Mouse (Mus musculus) stomach, embryonic 16.5 days (tissue): ENCODE data around the gene Fam221b. TPM values are rescaled to one million over a fixed set of nuclear protein-coding genes. Genes with fewer than 3 reads are reported as not detected.
A peak's percentile ranks its signal among the peaks of the same experiment; 100 is the strongest.

Experiments used
- ATAC-seq: fragments of 200-750 bp; cut with Nextera tagmentation; 2 replicates; pipeline ENCODE4 v1.8.0; 2017; ENCODE audit warnings: moderate number of reproducible peaks, moderate TSS enrichment; ENCODE audit not compliant: insufficient read depth, low FRiP score
- H3K27ac ChIP-seq: fragments of 300-500 bp; sonication (generic); 2 replicates; pipeline ENCODE4 v1.5.1; 2014; ENCODE audit warnings: low read length
- H3K27me3 ChIP-seq: fragments of 300-500 bp; sonication (generic); 2 replicates; pipeline ENCODE4 v1.6.1; 2014; ENCODE audit warnings: low read length, control low read depth, mixed read lengths; ENCODE audit not compliant: control insufficient read depth, insufficient read depth
- H3K36me3 ChIP-seq: fragments of 300-500 bp; sonication (generic); 2 replicates; pipeline ENCODE4 v1.6.1; 2014; ENCODE audit warnings: low read length; ENCODE audit not compliant: control insufficient read depth, insufficient read depth
- H3K4me1 ChIP-seq: fragments of 300-500 bp; sonication (generic); 2 replicates; pipeline ENCODE4 v1.6.1; 2014; ENCODE audit warnings: low read length, control low read depth, mixed read lengths; ENCODE audit not compliant: control insufficient read depth, insufficient read depth
- H3K4me2 ChIP-seq: fragments of 300-500 bp; sonication (generic); 2 replicates; pipeline ENCODE4 v1.6.1; 2014; ENCODE audit warnings: low read depth, low read length, mixed read lengths
- H3K4me3 ChIP-seq: fragments of 300-500 bp; sonication (generic); replicated peaks from 2 replicates; pipeline ENCODE4 v1.5.1; 2014; ENCODE audit warnings: mild to moderate bottlenecking, low read length
- H3K9ac ChIP-seq: fragments of 300-500 bp; sonication (generic); 2 replicates; pipeline ENCODE4 v1.6.1; 2014; ENCODE audit warnings: low read length
- H3K9me3 ChIP-seq: fragments of 300-500 bp; sonication (generic); replicated peaks from 2 replicates; pipeline ENCODE4 v1.6.1; 2016; ENCODE audit warnings: low read length, control low read depth; ENCODE audit not compliant: control insufficient read depth
- WGBS: fragments of 180-500 bp; shearing (Covaris S2); extraction: QIAGEN DNeasy Blood & Tissue Kit; methylation state at CpG from one replicate; pipeline ENCODE4 v1.1.7; 2014; 5-methylcytosine and 5-hydroxymethylcytosine counted together
- polyA plus RNA-seq: library from polyadenylated mRNA; unstranded; fragments of >200 nt; fragmentation: Nextera tagmentation; extraction: Ambion mirVana; gene quantifications from 2 replicates; pipeline ENCODE4 v1.2.1, GENCODE M21; 2015

Fam221b gene
- polyA plus RNA-seq, 1 experiment from 2014 or later: 2.6 TPM

DNA sequence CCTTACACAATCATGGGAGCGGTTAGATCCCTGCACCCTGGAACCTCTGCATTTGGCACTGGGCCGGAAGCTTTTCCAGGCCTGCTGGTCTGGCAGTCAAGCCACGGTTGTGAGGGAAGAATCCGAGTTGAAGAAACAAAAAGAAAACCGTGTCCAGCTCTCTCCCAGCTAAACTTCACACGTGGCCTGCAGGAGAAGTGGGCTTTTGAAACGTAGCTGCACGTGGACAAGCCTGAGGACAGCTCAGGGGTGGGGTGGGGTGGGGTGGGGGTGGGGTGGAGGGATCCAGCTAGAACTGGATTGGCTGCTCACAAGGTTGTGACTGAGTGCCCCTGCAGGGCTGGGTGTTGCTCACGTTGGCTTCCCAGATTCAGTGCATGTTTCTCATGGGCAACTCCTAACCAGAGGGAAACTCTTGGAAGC is 26.3 kb upstream of the Fam221b start:
- 20% methylated on average over 9 of the region's 9 CpGs for WGBS
- no peak overlapping the region for H3K4me3 ChIP-seq
- 0 out of 2 replicates have a peak overlapping the region, but pooled peaks have one; percentile 19 for H3K27ac ChIP-seq

DNA sequence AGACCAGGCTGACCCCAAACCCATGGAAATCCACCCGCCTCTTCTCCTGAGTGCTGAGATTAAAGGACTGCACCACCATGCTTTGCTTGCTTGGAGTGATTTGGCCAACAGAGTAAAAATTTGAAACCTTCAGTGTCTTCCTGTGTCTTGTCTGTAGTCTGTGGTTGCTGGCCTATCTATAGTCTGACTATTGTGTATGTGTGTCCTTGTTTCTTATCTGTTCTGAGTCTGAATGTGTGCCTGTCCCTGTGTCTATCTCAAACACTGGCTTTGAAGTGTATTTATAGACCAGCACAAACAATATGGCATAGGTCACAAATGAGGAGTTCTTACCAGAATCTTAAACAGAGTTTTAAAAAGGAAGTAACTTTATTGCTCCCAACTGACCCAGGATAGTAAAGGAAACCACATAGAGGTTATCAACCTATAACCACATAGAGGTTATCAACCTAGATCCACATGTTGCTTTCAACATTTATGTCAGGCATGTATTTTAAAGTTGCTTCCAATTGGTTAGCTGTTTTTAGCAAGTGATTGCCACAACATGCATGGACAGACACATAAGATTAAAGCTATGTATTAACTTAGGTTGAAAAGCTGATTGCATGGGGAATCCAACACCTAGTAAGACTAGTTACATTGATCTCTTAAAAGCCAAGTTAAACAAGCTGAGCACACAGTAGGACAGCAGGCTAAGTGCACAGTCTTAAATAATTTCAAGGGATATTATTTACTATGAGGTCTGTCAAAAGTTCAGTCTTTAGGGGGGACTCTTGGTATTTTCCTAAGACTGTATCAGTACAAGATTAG is 25.7 kb upstream of the Fam221b start:
- Histone ChIP-seq H3K36me3 (no peaks in the 10 kb centered on the region), H3K4me1 (peaks cover 3% of the 10 kb centered on the region; the same call in 1 of the 2 replicates), H3K27me3 (no peaks in the 10 kb centered on the region), H3K4me2 (no peak overlapping the region), H3K9me3 (no peaks in the 10 kb centered on the region), H3K9ac (no peak overlapping the region), H3K4me3 (no peak overlapping the region), H3K27ac (0 out of 2 replicates have a peak overlapping the region, but pooled peaks have one; percentile 19)
- 88% methylated on average over 1 of the region's 1 CpGs for WGBS
- ATAC-seq: no peak

More for the DNA sequence above, 26.3 kb upstream of the Fam221b start:
- H3K9ac ChIP-seq: no peak overlapping the region
- peak; percentile 70; the same call in 1 of the 2 replicates for ATAC-seq
- peaks cover 3% of the 10 kb centered on the region; the same call in 1 of the 2 replicates for H3K4me1 ChIP-seq
- no peak overlapping the region; the same call in 1 of the 2 replicates for H3K4me2 ChIP-seq
- no peaks in the 10 kb centered on the region for H3K27me3 ChIP-seq
- no peaks in the 10 kb centered on the region for H3K9me3 ChIP-seq
- no peaks in the 10 kb centered on the region for H3K36me3 ChIP-seq

DNA sequence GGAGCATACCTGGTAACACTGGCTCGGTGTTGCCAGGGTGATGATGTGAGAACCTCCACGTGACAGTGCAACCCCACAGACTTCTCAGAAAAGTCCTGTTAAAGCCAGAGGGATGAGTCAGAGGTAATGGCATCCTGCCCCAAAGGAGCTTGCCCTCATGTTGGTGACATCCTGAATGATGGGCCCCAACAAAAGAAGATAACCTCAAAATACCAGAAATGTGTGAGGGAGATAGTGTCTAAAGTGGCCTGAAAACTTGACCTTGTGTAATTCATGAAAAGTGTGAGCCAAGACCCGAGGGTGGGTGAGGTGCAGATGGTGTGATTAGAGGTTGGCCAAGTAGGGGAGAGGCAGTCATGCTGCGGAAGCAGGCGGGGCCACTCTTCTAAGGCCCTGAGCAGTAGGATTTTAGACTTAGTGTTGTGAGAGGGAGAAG is 24.9 kb upstream of the Fam221b start:
- no peaks in the 10 kb centered on the region for H3K36me3 ChIP-seq
- peaks cover 3% of the 10 kb centered on the region; the same call in 1 of the 2 replicates for H3K4me1 ChIP-seq
- H3K27ac ChIP-seq: no peak overlapping the region
- H3K4me2 ChIP-seq: no peak overlapping the region
- H3K4me3 ChIP-seq: no peak overlapping the region
- 56% methylated on average over 5 of the region's 5 CpGs for WGBS
- no peaks in the 10 kb centered on the region for H3K27me3 ChIP-seq
- no peak; the same call in 1 of the 2 replicates for ATAC-seq
- H3K9ac ChIP-seq: no peak overlapping the region
- H3K9me3 ChIP-seq: no peaks in the 10 kb centered on the region

DNA sequence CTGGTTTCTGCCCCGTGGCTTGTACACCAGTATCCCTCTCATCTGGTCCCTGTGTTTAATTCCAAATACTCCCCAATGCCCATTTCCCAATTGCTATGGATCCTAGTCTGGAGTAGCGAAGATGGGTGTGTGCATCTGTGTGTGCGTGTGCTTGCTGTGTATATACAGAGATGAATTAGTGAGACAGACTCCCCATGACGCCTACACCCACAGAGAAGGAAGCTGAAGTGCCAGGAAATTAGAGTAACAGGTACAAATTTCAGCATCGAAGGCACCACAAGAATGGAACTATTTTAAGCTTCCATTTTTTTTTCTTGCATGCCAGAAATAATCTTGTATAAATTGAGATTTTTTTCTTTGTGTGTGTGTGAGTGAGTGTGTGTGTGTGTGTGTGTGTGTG is 22.1 kb upstream of the Fam221b start:
- 69% methylated on average over 5 of the region's 5 CpGs for WGBS
- no peak overlapping the region for H3K4me3 ChIP-seq
- H3K27me3 ChIP-seq: no peaks in the 10 kb centered on the region
- no peak overlapping the region for H3K9ac ChIP-seq
- no peaks in the 10 kb centered on the region for H3K36me3 ChIP-seq
- H3K4me2 ChIP-seq: no peak overlapping the region
- no peak for ATAC-seq
- no peaks in the 10 kb centered on the region for H3K9me3 ChIP-seq
- peaks cover 3% of the 10 kb centered on the region; the same call in 1 of the 2 replicates for H3K4me1 ChIP-seq
- no peak overlapping the region for H3K27ac ChIP-seq

DNA sequence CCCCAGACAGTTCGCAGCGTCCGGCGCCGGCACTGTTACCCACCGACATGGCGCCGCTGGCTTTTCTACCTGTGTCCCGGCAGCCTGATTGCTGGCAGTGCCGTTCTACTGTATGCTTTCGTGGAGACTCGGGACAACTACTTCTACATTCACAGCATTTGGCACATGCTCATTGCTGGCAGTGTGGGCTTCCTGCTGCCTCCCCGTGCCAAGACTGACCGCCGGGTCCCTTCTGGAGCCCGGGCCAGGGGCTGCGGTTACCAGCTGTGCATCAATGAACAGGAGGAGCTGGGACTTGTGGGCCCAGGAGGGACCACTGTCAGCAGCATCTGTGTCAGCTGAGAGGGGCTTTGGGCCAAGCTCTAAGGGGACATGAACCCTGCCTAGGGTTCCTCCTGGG is 21.1 kb upstream of the Fam221b start:
- WGBS: 95% methylated on average over 17 of the region's 17 CpGs

DNA sequence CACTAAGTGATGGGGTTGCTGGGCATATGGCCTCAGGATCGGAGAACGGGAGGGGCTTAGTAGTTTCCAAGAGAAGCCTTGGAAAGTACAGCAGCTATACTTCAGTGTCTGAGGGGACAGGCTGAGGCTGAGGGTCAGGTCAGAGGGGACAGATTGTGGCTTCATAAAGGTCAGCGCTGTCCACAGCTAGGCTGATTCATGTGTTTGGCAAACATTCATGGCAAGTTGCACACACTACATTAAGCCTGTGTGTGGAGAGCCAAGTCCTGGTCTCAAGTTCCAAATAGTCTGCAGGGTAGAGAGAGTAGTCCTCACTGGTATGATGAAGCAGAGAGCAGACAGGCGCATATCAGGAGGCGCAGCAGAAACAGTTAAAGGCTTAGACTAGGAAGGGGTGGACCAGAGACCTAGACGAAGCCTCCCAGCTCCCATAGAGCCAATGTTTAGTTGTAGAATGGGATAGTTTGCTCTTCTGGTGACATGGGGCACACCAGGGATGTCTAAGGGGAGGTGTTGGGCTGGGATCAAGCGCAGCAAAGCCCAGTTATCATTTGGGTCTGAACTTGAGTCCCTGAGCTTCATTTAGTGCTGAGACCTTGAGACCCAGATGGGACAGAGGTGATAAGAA is 10.6 kb upstream of the Fam221b start:
- Histone ChIP-seq H3K27me3 (no peaks in the 10 kb centered on the region), H3K27ac (no peak overlapping the region), H3K4me1 (no peaks in the 10 kb centered on the region), H3K36me3 (no peaks in the 10 kb centered on the region), H3K9ac (no peak overlapping the region), H3K4me2 (no peak overlapping the region), H3K4me3 (no peak overlapping the region), H3K9me3 (no peaks in the 10 kb centered on the region)
- ATAC-seq: no peak
- WGBS: 79% methylated on average over 7 of the region's 7 CpGs

More for the DNA sequence above, 21.1 kb upstream of the Fam221b start:
- no peak overlapping the region for H3K9ac ChIP-seq
- ATAC-seq: no peak
- no peak overlapping the region for H3K4me3 ChIP-seq
- H3K27ac ChIP-seq: no peak overlapping the region
- H3K27me3 ChIP-seq: no peaks in the 10 kb centered on the region
- H3K4me1 ChIP-seq: no peaks in the 10 kb centered on the region
- H3K36me3 ChIP-seq: no peaks in the 10 kb centered on the region
- no peak overlapping the region for H3K4me2 ChIP-seq
- H3K9me3 ChIP-seq: no peaks in the 10 kb centered on the region

DNA sequence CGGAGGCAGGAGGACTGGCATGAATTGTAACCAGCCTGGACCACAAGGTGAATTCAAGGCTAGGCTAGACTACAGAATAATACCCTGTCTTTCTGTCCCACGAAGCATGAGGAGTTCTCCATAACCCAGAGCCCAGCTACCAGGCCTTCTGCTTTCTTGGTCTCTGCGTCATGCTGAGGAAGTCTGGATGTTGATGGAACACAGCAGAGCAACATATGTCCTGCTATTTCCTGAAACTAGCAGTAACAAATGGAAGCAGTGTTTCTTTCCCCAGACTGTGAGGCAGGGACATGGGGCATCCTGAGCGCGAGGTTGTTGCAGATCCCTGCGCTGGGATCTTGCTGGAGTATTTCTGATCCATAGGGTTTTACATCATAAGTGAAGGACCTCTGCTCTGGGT is 9.6 kb upstream of the Fam221b start:
- Histone ChIP-seq H3K4me1 (no peaks in the 10 kb centered on the region), H3K4me2 (no peak overlapping the region), H3K27me3 (no peaks in the 10 kb centered on the region), H3K9me3 (no peaks in the 10 kb centered on the region), H3K27ac (no peak overlapping the region), H3K9ac (no peak overlapping the region), H3K36me3 (no peaks in the 10 kb centered on the region), H3K4me3 (no peak overlapping the region)
- no peak for ATAC-seq
- 85% methylated on average over 6 of the region's 6 CpGs for WGBS

DNA sequence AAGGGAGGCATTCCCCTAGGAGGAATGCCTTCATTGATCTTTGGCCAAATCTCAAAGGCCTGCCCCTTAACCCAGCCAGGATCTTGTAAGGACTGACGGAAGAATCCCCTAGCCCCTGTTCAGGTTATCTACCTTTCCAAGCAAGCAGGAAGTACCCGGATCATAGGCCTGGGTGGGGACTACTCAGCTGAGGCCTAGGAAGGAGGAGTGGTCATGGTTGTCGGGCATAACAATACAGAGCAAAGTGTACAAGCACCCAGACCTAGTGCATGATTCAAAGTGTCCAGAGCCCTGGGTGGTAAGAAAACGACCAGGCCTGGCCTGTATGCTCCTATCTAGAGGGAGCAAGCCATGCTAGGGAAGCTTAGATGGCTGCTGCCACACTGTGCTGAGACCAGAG is 6.7 kb upstream of the Fam221b start:
- Histone ChIP-seq H3K27ac (no peak overlapping the region), H3K36me3 (no peaks in the 10 kb centered on the region), H3K9ac (no peak overlapping the region), H3K4me1 (peaks cover 2% of the 10 kb centered on the region; the same call in 1 of the 2 replicates), H3K27me3 (no peaks in the 10 kb centered on the region), H3K4me3 (no peak overlapping the region), H3K9me3 (no peaks in the 10 kb centered on the region), H3K4me2 (no peak overlapping the region)
- WGBS: 57% methylated on average over 4 of the region's 4 CpGs
- no peak; the same call in 1 of the 2 replicates for ATAC-seq

DNA sequence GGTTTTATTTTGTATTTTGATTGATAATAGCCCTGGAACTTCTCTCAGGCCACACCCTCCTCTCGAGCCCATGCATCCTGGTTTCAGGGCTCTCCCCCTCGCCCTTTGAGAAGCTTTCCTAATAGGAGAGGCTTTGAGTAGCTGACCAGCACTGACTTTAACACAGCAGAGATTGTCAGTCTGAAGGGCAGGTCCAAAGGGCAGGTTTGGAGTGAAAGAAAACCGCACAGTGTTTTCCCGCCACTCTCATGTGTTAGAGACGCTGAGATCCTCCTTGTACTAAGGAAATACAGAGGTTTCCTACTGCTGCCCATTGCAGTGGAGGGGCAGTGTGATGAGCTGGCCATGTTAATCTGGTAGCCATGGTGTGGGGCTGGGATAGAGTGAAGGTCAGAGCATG is 6.0 kb upstream of the Fam221b start:
- Histone ChIP-seq H3K27ac (no peak overlapping the region), H3K4me3 (no peak overlapping the region), H3K4me1 (peaks cover 5% of the 10 kb centered on the region), H3K36me3 (no peaks in the 10 kb centered on the region), H3K4me2 (no peak overlapping the region), H3K27me3 (no peaks in the 10 kb centered on the region), H3K9me3 (no peaks in the 10 kb centered on the region), H3K9ac (no peak overlapping the region)
- no peak for ATAC-seq
- 59% methylated on average over 5 of the region's 5 CpGs for WGBS
